Mouse (Mus musculus): ENCODE measurements at regions not wholly inside any gene's neighbourhood (a gene's known extent, or its start where the extent isn't known, plus 50 kb on each side); places are given as distances from the start of the nearest gene placed in this dataset.

DNA sequence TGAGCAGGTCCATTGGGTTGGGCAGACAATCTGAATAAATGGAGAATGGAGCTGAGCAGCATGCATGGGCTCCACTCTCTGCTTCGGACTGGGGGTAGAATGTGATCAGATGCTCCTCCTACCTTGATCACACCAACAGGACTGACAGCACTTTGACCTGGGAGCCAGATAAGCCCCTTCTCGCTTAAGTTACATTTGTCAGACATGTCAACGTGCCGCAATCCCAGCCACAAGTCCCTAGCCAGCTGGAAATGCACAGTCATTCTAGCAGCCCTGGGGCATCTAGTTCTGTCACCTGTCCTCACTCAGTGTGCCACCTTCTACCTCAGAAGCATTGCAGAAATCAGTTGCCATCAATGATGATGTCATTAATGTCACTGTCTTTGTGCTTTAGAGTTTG, 272.1 kb upstream of the Myt1l start:
- TF ChIP-seq CTCF (IDR thresholded peaks at IDR 0.05 in 2 of 3, conservative IDR thresholded peaks at IDR 0.05 in 1 of 3; ENCODE audit: control insufficient read depth in 1 of 3, insufficient read depth in 1 of 3, low read depth in 2 of 3, low read length in 3 of 3, poor library complexity in 1 of 3, severe bottlenecking in 1 of 3), result no peak
- no peak for TF ChIP-seq POLR2A (IDR thresholded peaks at IDR 0.05; ENCODE audit: control insufficient read depth in 1 of 2, insufficient read depth in 1 of 2, low read depth in 1 of 2, low read length in 2 of 2, poor library complexity in 1 of 2)
- TF ChIP-seq EP300 (IDR thresholded peaks at IDR 0.05; ENCODE audit: low read depth in 1 of 2, low read length in 2 of 2), result no peak
- TF ChIP-seq MEF2A (IDR thresholded peaks at IDR 0.05; ENCODE audit: extremely low read depth, insufficient replicate concordance, low read depth, low read length, poor library complexity, severe bottlenecking), result no peak
- no peak for TF ChIP-seq USF1 (IDR thresholded peaks at IDR 0.05; ENCODE audit: low read depth, low read length)
- no peak for TF ChIP-seq BHLHE40 (IDR thresholded peaks at IDR 0.05; ENCODE audit: borderline replicate concordance, low read depth, low read length)
- TF ChIP-seq MXI1 (IDR thresholded peaks at IDR 0.05; ENCODE audit: low read depth, low read length), result no peak
- no peak for TF ChIP-seq POLR2AphosphoS5 (IDR thresholded peaks at IDR 0.05; ENCODE audit: borderline replicate concordance, low read depth, low read length)
- TF ChIP-seq TCF12 (IDR thresholded peaks at IDR 0.05; ENCODE audit: low read depth, low read length), result no peak

All from MEL (cell line).